Mouse (Mus musculus): Measurements from ENCODE around the gene D630003M21Rik.
A peak's percentile ranks its signal among the peaks of the same experiment; 100 is the strongest.

Gene D630003M21Rik

DNA sequence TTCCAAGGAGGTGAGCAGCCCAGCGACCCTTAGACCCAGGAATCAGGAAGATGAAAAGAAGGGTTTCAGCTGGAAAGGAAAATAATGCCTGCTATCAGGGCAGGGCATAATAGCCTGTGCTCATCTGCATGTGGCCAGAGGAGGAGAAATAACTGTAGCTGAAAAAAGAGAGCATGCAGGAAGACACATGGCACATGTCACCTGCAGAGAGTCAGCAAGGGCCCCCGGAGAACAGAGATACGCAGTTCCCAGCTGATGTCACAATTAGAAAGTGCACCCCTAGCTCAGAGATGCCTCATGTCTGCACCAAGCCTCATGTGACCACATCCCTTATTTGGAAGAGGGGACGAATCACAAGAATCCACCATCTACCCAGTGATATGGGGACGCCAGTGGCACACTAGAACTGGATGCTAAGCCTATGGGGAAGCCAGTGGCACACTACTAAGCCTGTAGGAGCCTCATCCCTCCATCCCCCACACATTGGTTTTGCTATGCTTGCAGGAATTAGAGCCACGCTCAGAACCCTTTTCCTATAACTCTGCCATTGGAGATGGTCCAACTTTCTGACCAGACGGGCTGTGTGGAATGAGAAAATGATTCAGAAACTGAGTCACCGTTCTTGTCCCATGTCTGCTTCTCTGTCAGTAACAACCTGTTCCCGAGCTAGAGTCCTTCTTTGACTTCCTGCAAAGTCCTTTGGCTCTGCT is 61.4 kb downstream of the D630003M21Rik start:
- peak; percentile 98 for DNase-seq (ENCODE audit: low read depth, low spot score)

DNA sequence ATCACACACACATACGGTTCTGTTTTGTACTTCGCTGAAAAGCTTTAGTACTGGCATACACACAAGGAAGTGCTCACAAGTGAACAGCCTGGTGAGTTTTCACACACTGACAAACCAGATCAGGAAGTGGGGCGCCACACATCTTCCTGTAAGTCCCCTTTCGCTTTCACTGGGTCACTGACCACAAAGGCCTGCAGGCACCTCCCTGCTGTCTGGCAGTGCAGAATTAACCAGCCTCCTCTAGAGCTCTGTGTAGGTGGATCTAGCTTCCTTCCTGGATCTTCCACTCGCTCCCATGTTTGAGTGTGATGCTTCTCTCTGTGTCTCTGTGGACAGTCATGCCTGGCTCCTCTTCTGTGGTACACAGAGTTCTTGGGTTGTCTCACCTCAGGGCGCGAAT is 62.4 kb downstream of the D630003M21Rik start:
- peak; percentile 54 for DNase-seq (ENCODE audit: low read depth, low spot score)

DNA sequence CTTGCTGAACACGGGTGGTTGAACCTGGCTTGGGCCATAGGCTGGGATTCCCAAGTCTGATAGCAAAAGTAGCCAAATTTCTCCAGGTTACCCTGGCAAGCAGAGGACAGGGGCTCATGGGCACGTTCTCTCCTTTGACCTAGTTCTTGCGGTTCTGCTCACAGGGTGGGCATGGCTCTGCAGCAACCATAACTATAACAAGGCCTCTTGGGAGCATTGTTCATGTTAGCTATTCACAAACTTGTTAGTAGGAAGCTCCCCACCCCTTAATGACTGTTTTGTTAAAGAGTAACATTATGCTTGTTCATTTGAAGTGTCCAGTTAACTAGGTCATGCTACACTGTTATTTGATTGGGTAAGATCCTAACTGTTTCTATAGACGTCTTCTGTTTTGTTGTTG is 63.2 kb downstream of the D630003M21Rik start:
- DNase-seq (ENCODE audit: low read depth, low spot score) = no peak

DNA sequence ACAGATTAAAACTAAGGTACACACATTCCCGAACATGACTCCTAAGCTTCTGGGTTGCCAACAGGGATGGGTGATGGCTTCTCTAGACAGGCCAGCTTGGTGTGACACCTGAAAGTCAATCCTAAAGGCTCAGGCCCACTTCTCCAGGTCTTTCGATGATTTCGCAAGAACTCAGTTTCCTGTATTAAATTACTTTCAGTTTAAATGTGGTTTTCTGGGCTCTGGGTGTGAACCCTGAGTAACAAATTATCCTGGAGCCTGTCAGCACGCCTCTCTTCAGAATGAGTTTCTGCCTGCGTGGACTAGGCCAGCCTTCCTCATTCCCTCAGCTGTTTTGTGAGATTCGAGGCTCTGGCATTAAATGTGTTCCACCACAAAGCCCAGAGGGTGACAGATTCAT is 66.0 kb downstream of the D630003M21Rik start:
- peak; percentile 74 for DNase-seq (ENCODE audit: low read depth, low spot score)

DNA sequence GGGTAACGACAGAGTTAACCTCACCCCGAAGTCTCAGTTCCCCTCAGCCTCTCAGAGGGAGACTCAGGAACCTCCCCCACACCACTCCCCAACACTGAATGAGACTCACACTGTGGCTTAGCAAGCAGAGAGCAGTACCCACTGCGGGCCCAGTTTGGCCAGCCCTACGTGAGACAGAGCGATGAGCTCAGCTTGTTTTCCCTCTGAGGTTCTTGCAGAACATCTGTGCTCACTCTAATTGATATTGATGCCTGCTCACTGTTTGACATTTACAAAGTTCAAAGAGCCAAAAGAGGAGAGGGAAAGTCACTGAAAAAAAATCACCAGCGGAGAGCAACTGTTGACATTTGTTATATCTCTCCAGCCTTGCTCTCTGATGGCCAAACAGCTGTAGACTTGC is 67.3 kb downstream of the D630003M21Rik start:
- DNase-seq (ENCODE audit: low read depth, low spot score) = no peak

DNA sequence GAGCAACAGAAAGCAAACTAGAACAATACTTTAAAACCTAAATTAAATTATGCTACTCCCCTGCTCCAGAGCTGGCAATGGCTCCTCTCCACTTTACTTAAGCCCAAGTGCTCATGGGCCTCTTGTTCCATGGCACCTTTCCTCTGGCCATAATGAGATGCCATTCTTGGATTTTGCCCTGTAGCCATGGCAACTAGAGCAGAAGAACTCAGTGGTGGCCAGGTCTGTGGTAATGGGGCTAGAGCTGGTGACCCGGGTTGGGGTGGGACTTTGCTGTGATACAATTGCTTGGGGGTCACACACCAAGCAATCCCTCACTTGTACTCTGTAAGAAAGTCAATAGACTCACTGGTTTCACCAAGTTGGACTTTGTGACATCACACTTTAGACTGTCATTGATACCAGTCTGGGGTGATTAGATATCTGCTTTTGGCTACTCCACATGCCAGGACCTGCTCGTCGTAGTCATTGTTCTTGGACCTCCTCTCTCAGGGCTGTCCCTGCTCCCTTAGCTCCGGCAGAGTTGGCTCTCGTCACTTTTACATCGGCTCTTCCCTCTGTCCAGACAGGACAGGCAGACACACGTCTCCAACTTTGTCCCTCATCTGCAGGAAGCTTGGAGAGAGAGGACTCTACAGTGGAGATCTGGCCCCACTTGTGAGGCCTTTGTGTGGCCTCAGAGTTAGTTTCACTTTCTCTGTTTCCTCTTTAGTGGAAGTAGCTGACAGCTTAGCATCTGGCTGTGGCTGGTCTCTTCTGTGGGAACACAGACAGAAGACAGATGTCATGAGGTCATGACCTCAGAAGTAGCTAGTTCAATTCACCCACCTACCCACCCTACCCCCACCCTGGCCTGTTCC is 69.4 kb downstream of the D630003M21Rik start:
- peak; percentile 56 for DNase-seq (ENCODE audit: low read depth, low spot score)

DNA sequence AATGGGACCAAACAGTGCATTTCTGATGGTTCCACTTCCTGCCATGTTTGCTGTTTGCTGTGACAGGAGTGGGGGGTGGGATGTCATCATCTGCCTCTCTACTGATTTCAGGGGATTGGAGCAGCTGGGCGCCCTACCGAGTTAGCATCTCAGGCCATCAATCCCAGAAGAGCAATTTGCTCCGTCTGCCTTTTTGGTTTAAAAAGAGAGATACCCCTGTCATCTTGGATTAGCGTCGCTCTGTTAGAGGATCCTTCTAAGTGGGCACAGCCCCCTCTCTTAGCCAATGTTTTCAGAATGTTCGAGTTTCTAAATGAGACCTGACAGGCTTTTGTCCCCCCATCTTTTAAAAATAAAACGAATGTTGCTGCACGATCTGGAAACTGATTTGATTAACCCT is 71.4 kb downstream of the D630003M21Rik start:
- no peak for DNase-seq (ENCODE audit: low read depth, low spot score)

DNA sequence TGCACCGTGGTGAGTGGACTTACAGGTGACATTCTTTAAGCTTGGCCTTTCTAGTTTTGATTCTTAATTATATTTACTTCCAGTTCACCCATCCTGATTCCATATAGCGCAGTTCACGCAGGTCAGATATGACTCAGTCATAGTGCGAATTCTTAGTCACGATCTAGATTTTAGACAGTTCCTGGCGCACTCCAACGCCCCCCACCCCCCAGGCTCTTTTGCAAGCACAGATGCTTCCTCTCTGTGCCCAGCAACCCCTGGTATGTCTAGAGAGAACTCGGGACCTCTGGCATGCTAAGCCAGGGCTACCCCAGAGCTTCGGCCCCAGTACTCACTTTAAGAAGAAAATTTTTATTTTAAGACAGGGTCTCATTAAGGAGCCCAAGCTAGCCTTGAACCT is 72.5 kb downstream of the D630003M21Rik start:
- DNase-seq (ENCODE audit: low read depth, low spot score) = no peak

DNA sequence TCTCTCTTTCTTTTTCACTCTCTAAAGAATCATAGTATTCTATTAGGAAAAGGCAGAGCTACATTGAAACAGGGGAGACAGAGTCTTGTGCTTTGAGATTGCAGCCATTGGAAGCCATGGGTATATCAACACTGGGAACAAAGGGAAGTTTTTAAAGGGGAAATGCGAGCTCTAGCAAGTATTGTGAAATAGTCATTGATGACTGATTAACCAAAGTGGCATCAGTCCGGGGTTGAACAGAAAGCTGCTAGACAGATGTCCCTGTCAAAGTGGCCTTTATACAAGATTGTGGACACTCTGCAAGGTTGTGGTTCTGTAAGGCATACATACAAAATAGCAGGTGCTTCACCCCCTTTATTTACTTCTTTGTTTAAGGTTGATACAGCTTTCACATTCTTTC is 73.4 kb downstream of the D630003M21Rik start:
- DNase-seq (ENCODE audit: low read depth, low spot score) = no peak

DNA sequence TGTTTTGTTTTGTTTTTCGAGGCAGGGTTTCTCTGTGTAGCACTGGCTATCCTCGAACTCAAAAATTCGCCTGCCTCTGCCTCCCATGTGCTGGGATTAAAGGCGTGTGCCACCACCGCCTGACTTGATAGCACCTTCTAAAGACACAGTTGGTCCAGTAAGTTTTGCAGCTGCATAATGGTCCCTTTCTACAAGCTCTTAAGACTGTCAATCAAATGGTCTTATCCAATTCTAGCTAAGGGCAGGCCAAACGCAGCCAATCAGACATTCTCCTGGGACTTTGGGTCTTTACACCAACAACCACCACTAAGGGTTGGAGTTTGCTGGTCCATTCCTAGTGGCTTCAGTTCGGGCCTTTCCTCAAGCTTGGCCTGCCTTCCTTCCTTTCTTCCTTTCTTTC is 73.9 kb downstream of the D630003M21Rik start:
- DNase-seq (ENCODE audit: low read depth, low spot score) = no peak

DNA sequence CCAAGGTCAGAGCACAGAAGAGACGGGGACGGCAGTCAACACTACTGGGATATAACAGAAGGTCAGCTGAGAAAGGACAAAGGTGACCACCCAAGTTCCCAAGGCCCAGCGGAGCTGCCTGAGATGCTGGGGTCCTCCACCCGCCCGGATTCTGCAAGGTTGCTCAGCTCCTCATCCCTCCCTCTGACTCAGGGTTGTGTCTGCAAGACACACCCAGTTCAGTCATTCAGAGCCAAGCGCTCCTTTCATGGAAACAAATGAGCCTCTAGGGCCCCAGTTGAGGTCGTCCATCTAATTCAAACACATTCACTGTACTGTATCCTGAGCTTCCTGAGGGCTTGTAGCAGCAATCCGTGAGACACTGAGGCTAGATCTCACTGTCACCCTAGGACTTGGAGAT is 74.4 kb downstream of the D630003M21Rik start:
- DNase-seq (ENCODE audit: low read depth, low spot score) = peak; percentile 70

DNA sequence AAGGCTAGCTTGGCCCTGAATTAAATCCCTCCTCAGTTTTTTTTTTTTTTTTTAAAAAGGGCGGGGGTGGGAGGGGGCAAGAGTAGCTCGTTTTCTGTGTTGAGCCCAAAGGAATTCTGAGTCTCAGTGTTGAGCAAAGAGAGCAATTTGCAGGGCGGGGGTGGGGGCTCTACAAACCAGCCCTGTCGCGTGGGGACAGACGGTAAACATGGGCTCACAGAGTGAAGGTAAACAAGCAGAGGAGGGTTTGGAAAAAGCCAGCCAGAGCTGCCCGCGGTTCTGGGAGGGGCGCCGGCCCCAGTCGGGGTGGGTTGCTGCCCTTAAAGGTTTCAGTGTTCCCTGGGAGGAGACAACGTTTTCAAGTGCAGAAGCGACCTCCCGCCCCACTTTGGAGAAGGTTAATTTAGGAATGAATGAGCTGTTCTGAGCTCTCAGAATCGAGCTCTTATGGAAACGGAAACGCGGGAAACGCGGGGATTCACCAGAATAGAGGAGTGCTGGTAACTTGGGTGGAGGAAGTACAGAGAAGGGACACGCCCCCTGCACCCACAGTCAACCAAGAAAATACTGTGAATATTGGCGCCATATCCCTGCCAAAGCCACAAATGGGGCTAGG is 75.2 kb downstream of the D630003M21Rik start:
- DNase-seq (ENCODE audit: low read depth, low spot score) = no peak

DNA sequence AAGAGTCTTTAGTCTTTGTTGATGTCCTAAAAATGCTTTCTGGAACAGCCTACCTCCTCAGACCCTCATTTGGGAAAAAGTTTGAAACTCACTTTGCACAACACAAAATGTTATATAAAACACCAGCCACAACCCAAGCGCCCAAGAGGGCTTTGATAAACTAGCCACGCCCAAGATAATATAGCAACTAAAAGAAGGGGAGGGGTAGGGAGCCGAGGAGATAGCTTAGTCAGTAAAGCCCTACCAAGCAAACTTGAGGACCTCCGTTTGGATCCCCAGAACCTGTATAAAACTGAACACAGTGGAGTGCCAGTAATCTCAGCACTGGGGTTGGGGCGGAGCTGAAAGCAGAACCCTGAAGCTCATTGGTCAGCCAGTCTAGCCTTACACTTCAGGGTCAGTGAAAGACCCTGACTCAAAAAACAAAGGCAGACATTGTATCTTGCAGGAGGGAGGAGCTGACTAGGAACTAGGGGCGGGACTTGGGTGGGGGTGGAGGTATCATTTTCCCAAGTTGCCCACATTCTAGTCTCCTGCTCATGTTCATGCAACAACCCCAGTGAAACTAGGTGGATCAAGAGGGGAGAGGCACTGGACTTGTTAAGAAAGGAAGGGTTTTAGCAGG is 76.2 kb downstream of the D630003M21Rik start:
- DNase-seq (ENCODE audit: low read depth, low spot score) = no peak

DNA sequence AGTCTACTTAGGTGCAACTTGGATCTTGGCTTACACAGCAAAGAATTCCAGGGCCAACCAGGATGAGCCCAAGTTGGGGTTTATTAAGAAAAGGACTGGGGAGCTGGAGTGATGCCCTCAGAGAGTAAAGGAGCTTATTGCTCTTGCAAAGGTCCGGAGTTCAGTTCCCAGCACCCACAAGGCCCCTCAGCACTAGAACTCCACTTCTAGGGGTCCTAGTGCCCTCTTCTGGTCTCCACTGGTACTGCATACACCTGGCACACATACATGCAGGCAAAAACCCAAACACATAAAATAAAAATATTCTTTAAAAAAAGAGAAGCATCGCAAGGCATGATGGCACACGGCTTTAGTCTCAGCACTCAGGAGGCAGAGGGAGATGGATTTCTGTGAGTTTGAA is 77.9 kb downstream of the D630003M21Rik start:
- no peak for DNase-seq (ENCODE audit: low read depth, low spot score)

DNA sequence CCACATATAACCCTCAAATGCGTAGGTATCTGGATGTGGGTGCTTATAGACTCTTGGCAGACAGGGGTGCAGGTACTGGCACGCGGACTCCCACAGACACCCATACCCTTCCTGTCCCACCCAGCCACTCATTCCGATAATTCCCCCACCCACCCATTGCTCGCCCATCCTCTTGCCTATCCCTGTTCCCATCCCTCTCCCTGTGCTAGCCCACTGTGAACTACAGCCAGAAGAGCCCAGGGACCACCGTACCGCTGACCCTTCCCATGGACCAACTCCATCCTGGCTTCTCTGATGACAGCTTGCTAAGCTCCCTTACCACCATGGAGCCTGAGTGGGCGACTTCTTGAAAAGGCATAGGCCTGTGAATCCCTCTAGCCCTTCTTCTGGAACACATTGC is 82.1 kb downstream of the D630003M21Rik start:
- no peak for DNase-seq (ENCODE audit: low read depth, low spot score)

DNA sequence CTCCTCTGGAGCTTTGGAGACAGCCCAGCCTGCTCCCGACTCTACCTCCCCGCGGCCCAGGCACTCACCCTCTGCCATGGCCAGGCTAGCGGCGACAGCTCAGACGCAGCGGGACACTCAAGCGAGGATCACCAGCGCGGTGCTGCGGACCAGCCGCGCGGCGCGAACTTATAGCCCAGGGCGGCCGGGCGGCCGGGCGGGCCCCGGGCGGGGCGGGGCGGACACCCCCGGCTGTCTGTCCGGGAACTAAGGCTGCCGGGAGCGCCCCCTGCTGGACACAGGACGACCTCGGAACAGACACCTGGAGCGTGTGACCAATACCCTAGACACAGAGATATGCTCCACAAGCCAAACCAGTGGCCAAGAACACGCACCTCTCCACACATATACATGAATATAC is 82.8 kb downstream of the D630003M21Rik start, which contains the start of gene Tgm2:
Tgm2 (minus strand) TSS at position 214 of the 400 bp plus-strand sequence.
- DNase-seq (ENCODE audit: low read depth, low spot score) = peak; percentile 58

DNA sequence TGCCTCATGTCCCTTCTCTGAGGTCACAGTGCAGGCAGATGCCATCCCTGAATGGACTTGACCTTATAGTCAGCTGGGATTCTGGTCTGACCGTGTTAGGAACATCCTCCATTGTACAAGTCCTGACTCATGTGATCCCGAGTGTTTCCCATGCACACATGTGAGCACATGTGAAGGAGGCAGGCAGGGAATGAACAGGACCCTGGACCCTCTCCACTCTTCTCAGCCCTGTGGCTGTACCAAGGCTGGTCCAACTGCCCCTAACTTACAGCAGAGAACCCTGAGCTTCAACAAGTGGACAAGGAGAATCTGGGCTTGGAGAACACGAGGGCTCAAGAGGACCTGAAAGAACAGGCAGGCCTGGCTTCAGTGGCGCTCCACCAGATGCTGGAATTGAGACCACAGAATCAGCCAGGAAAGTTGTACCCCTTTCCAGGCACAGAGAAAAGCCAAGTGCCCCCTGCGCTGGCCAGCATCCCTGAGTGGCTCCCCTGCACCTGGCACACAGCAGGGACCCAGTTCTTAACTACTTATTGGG is 83.4 kb downstream of the D630003M21Rik start:
- no peak for DNase-seq (ENCODE audit: low read depth, low spot score)

DNA sequence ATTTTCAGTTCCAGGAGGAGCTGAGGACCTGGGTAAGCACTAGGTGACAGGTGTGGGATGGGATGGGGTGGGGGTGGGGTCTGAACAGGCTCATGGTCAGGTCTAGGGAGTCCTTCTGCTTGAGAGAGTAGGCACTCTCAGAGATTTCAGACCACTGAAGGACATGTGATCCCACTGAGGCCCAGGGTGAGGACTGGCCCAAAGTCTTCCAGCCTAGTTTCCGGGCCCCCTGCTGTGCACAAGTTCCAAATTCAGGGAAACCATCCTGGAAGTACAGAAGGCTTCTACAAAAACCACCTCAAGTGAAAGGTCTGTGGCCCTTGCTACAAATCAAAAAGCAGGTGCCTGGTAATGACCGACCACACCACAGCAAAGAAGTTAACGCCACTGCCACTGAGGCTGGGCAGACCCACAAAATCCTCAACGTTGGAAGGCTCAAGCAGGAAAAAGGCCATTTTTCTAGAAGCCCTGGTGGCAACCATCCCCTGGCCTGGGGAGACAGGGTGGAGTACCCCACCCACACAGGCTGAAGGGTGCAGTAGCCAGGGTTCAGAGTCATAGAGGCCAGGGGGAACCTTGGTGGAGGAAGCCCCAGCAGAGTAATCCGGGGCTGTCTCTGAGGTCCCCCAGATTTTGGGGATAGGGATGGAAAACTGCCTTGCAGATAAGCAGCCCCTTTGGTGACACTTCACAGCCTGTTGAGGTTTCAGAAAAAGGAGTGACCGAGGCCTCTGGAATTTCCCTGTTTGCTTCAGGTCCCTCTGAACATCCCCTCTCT is 84.1 kb downstream of the D630003M21Rik start:
- DNase-seq (ENCODE audit: low read depth, low spot score) = no peak

DNA sequence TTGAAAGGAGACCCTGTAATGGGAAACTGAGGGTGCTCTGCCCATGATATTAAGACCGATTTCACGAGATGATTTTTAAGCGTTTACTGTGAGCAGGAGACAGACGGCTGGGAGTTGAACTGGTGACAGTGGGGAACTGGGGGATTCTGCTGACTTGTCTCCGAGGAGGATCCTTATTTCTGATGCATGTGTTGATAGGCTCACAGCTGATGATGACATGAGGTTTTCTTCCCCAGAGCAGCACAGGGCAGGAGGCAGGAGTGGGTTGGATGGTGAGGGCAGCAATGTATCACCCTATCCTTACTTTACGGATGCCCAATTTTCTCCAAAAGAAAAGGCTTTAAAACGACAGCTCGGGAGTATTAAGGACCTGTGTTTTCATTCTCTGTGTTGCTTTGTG is 84.8 kb downstream of the D630003M21Rik start:
- DNase-seq (ENCODE audit: low read depth, low spot score) = no peak

DNA sequence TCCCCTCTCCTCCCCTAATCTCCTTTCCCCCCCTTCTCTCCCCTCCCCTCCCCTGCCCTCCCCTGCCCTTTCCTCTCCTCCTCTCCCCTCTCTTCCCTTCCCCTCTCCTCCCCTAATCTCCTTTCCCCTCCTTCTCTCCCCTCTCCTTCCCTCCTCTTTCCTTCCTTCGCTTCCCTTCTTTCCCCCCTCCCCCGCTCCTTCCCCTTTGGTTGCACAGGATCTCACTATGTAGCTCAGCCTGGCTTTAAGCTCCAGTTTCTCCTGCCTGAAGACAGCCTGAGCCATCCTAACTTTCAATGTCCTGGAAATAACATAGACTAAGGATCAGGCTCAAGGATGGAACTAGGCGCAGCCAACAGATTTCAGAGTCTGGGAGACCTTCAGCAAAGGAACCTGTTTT is 85.2 kb downstream of the D630003M21Rik start:
- no peak for DNase-seq (ENCODE audit: low read depth, low spot score)

DNA sequence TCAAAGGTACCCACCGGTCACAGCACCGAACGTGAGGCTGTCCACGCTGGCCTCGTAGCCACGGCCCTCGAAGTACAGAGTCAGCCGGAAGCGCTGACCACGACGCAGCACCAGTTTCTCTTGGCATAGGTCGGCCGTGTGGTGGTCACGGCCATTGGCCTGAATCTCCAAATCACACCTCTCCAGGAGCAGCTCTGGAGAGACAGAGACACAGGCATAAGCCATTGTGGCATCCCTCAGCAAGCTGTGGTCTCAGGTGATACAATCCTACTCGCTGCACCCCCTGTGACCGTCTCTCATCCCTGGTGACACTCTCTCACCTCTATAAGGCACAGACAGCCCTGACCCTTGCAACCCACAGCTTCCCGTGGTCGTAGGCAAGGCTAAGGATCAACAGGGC is 86.0 kb downstream of the D630003M21Rik start:
- DNase-seq (ENCODE audit: low read depth, low spot score) = no peak
